Mouse (Mus musculus) limb, embryonic 11.5 days (tissue): ENCODE data around the gene Cep128. TPM values are rescaled to one million over a fixed set of nuclear protein-coding genes. Genes with fewer than 3 reads are reported as not detected.

Experiments used
- ATAC-seq: fragments of 200-750 bp; cut with Nextera tagmentation; 2 replicates; pipeline ENCODE4 v1.8.0; 2017; ENCODE audit warnings: low read depth; ENCODE audit not compliant: insufficient number of reproducible peaks, low FRiP score, low TSS enrichment
- DNase-seq: peaks from one replicate; pipeline ENCODE4 v3.0.0-alpha.2; 2015; ENCODE audit warnings: low spot score
- H3K27ac ChIP-seq: fragments of 300-500 bp; sonication (generic); replicated peaks from 2 replicates; pipeline ENCODE4 v1.5.1; 2014; ENCODE audit warnings: low read depth, mild to moderate bottlenecking, low read length
- H3K27me3 ChIP-seq: fragments of 300-500 bp; sonication (generic); 2 replicates; pipeline ENCODE4 v1.6.1; 2014; ENCODE audit warnings: mild to moderate bottlenecking, low read length, mixed read lengths; ENCODE audit not compliant: control insufficient read depth, insufficient read depth
- H3K36me3 ChIP-seq: fragments of 300-500 bp; sonication (generic); 2 replicates; pipeline ENCODE4 v1.6.1; 2014; ENCODE audit warnings: mild to moderate bottlenecking, low read length, moderate library complexity, mixed read lengths; ENCODE audit not compliant: control insufficient read depth, insufficient read depth
- H3K4me1 ChIP-seq: fragments of 300-500 bp; sonication (generic); 2 replicates; pipeline ENCODE4 v1.6.1; 2014; ENCODE audit warnings: low read length, mixed read lengths; ENCODE audit not compliant: control insufficient read depth, insufficient read depth
- H3K4me2 ChIP-seq: fragments of 300-500 bp; sonication (generic); 2 replicates; pipeline ENCODE4 v1.6.1; 2014; ENCODE audit warnings: low read depth, mild to moderate bottlenecking, moderate library complexity; ENCODE audit not compliant: severe bottlenecking
- H3K4me3 ChIP-seq: fragments of 300-500 bp; sonication (generic); 2 replicates; pipeline ENCODE4 v1.5.1; 2014; ENCODE audit warnings: low read depth, low read length
- H3K9ac ChIP-seq: fragments of 300-500 bp; sonication (generic); 2 replicates; pipeline ENCODE4 v1.6.1; 2014; ENCODE audit warnings: mild to moderate bottlenecking, low read length
- H3K9me3 ChIP-seq: fragments of 300-500 bp; sonication (generic); 2 replicates; pipeline ENCODE4 v1.6.1; 2016; ENCODE audit warnings: low read length; ENCODE audit not compliant: control insufficient read depth
- WGBS: fragments of 180-500 bp; shearing (Covaris S2); extraction: QIAGEN DNeasy Blood & Tissue Kit; methylation state at CpG from one replicate; pipeline ENCODE4 v1.1.7; 2014; 5-methylcytosine and 5-hydroxymethylcytosine counted together
- polyA plus RNA-seq: library from polyadenylated mRNA; unstranded; fragments of >200 nt; fragmentation: Nextera tagmentation; extraction: Ambion mirVana; gene quantifications from 2 replicates; pipeline ENCODE4 v1.2.1, GENCODE M21; 2014

Cep128 gene
- polyA plus RNA-seq, 1 experiment from 2014 or later = 10.1 TPM

GRCm38 (mm10) chr12:91149152-91149551 lies 235.1 kb downstream of the Cep128 start:
- no peaks in the 10 kb centered on the region for H3K9me3 ChIP-seq
- DNase-seq (no peak), ATAC-seq (no peak)
- H3K36me3 ChIP-seq = no peaks in the 10 kb centered on the region
- H3K27ac ChIP-seq = no peak overlapping the region
- H3K9ac ChIP-seq = no peak overlapping the region
- H3K4me2 ChIP-seq = no peak overlapping the region
- WGBS = 93% methylated on average over 3 of the region's 3 CpGs
- no peaks in the 10 kb centered on the region for H3K27me3 ChIP-seq
- no peaks in the 10 kb centered on the region for H3K4me1 ChIP-seq
- no peak overlapping the region for H3K4me3 ChIP-seq

GRCm38 (mm10) chr12:91134740-91135517 lies 249.3 kb downstream of the Cep128 start:
- no peak overlapping the region for H3K4me2 ChIP-seq
- ATAC-seq (no peak), DNase-seq (no peak)
- H3K27me3 ChIP-seq = no peaks in the 10 kb centered on the region
- H3K27ac ChIP-seq = no peak overlapping the region
- H3K4me1 ChIP-seq = no peaks in the 10 kb centered on the region
- no peaks in the 10 kb centered on the region for H3K36me3 ChIP-seq
- WGBS = 89% methylated on average over 8 of the region's 8 CpGs
- H3K4me3 ChIP-seq = no peak overlapping the region
- H3K9me3 ChIP-seq = no peaks in the 10 kb centered on the region
- no peak overlapping the region for H3K9ac ChIP-seq

GRCm38 (mm10) chr12:91115054-91115453 lies 269.2 kb downstream of the Cep128 start:
- DNase-seq = no peak
- no peaks in the 10 kb centered on the region for H3K27me3 ChIP-seq
- no peak overlapping the region for H3K27ac ChIP-seq
- no peak overlapping the region for H3K4me2 ChIP-seq
- 71% methylated on average over 3 of the region's 3 CpGs for WGBS
- no peak for ATAC-seq
- no peak overlapping the region for H3K4me3 ChIP-seq
- no peaks in the 10 kb centered on the region for H3K4me1 ChIP-seq
- no peaks in the 10 kb centered on the region for H3K9me3 ChIP-seq
- no peak overlapping the region for H3K9ac ChIP-seq
- H3K36me3 ChIP-seq = no peaks in the 10 kb centered on the region

- 74% methylated on average over 4 of the region's 4 CpGs for WGBS
- no peak for DNase-seq
- Histone ChIP-seq H3K4me2 (no peak overlapping the region), H3K9ac (no peak overlapping the region), H3K4me1 (no peaks in the 10 kb centered on the region), H3K4me3 (no peak overlapping the region), H3K9me3 (no peaks in the 10 kb centered on the region), H3K27ac (no peak overlapping the region), H3K36me3 (no peaks in the 10 kb centered on the region), H3K27me3 (no peaks in the 10 kb centered on the region)
- no peak for ATAC-seq
Measured at GRCm38 (mm10) chr12:91103316-91103715, 280.9 kb downstream of the Cep128 start.

GRCm38 (mm10) chr12:91097869-91098268 lies 286.3 kb downstream of the Cep128 start:
- Histone ChIP-seq H3K4me3 (no peak overlapping the region), H3K4me2 (no peak overlapping the region), H3K9me3 (no peaks in the 10 kb centered on the region), H3K27ac (no peak overlapping the region), H3K4me1 (no peaks in the 10 kb centered on the region), H3K9ac (no peak overlapping the region), H3K27me3 (no peaks in the 10 kb centered on the region), H3K36me3 (no peaks in the 10 kb centered on the region)
- 68% methylated on average over 6 of the region's 6 CpGs for WGBS
- ATAC-seq = no peak
- no peak for DNase-seq

- Histone ChIP-seq H3K4me2 (no peak overlapping the region), H3K27me3 (no peaks in the 10 kb centered on the region), H3K9me3 (no peaks in the 10 kb centered on the region), H3K36me3 (no peaks in the 10 kb centered on the region), H3K9ac (no peak overlapping the region), H3K4me1 (no peaks in the 10 kb centered on the region), H3K27ac (no peak overlapping the region), H3K4me3 (no peak overlapping the region)
- ATAC-seq (no peak), DNase-seq (no peak)
- 88% methylated on average over 6 of the region's 6 CpGs for WGBS
Measured at GRCm38 (mm10) chr12:91096197-91096596, 288.0 kb downstream of the Cep128 start.

- ATAC-seq = no peak
- DNase-seq = no peak
- Histone ChIP-seq H3K9ac (no peak overlapping the region), H3K4me3 (no peak overlapping the region), H3K36me3 (no peaks in the 10 kb centered on the region), H3K4me1 (no peaks in the 10 kb centered on the region), H3K9me3 (no peaks in the 10 kb centered on the region), H3K27ac (no peak overlapping the region), H3K27me3 (no peaks in the 10 kb centered on the region), H3K4me2 (no peak overlapping the region)
- 91% methylated on average over 4 of the region's 4 CpGs for WGBS
Measured at GRCm38 (mm10) chr12:91088271-91088670, 295.9 kb downstream of the Cep128 start.

GRCm38 (mm10) chr12:91085967-91086366 lies 298.2 kb downstream of the Cep128 start:
- ATAC-seq = no peak
- no peaks in the 10 kb centered on the region for H3K4me1 ChIP-seq
- H3K9ac ChIP-seq = no peak overlapping the region

GRCm38 (mm10) chr12:91075600-91075999 lies 308.6 kb downstream of the Cep128 start:
- H3K27ac ChIP-seq = no peak overlapping the region
- no peak overlapping the region for H3K4me3 ChIP-seq
- no peaks in the 10 kb centered on the region for H3K27me3 ChIP-seq
- no peak overlapping the region for H3K9ac ChIP-seq
- ATAC-seq (no peak), DNase-seq (no peak)
- H3K4me2 ChIP-seq = no peak overlapping the region
- H3K4me1 ChIP-seq = no peaks in the 10 kb centered on the region
- H3K9me3 ChIP-seq = no peaks in the 10 kb centered on the region
- no peaks in the 10 kb centered on the region for H3K36me3 ChIP-seq
- WGBS = 88% methylated on average over 5 of the region's 5 CpGs

More at GRCm38 (mm10) chr12:91085967-91086366, 298.2 kb downstream of the Cep128 start:
- no peaks in the 10 kb centered on the region for H3K27me3 ChIP-seq
- DNase-seq = no peak
- no peaks in the 10 kb centered on the region for H3K9me3 ChIP-seq
- H3K36me3 ChIP-seq = no peaks in the 10 kb centered on the region
- WGBS = 91% methylated on average over 9 of the region's 9 CpGs
- H3K4me2 ChIP-seq = no peak overlapping the region
- no peak overlapping the region for H3K4me3 ChIP-seq
- H3K27ac ChIP-seq = no peak overlapping the region
